Mouse (Mus musculus): ENCODE measurements around the gene Csad.
A peak's percentile ranks its signal among the peaks of the same experiment; 100 is the strongest.
"Not testable (repeated sequence)": the region's sequence is repeated elsewhere in the genome, so short reads cannot be mapped to it uniquely, and the experiment has no call there.

Gene Csad

GRCm38 (mm10) chr15:102163900-102164693 is 40.4 kb downstream of the Csad start:
- no peak for DNase-seq (ENCODE audit: low read depth, low spot score)

GRCm38 (mm10) chr15:102160415-102161060 is 44.0 kb downstream of the Csad start:
- DNase-seq (ENCODE audit: low read depth, low spot score), result no peak

- no peak for DNase-seq (ENCODE audit: low read depth, low spot score)
These were observed 47.7 kb downstream of the Csad start for GRCm38 (mm10) chr15:102156836-102157235.

- not testable (repeated sequence) for DNase-seq (ENCODE audit: low read depth, low spot score)
These were observed 49.5 kb downstream of the Csad start for GRCm38 (mm10) chr15:102155006-102155405.

GRCm38 (mm10) chr15:102152646-102153045 is 51.9 kb downstream of the Csad start:
- DNase-seq (ENCODE audit: low read depth, low spot score), result no peak

GRCm38 (mm10) chr15:102150301-102151135 is 54.0 kb downstream of the Csad start, which contains the start of gene Soat2:
Gene Soat2, plus strand, starts transcription at chr15:102150526.
- DNase-seq (ENCODE audit: low read depth, low spot score), result peak; percentile 40

- DNase-seq (ENCODE audit: low read depth, low spot score), result no peak
These were observed 55.0 kb downstream of the Csad start for GRCm38 (mm10) chr15:102149561-102149960.

- DNase-seq (ENCODE audit: low read depth, low spot score), result no peak
These were observed 56.7 kb downstream of the Csad start for GRCm38 (mm10) chr15:102147674-102148402.

- peak; percentile 28 for DNase-seq (ENCODE audit: low read depth, low spot score)
These were observed 57.6 kb downstream of the Csad start for GRCm38 (mm10) chr15:102146882-102147281.

- no peak for DNase-seq (ENCODE audit: low read depth, low spot score)
These were observed 58.4 kb downstream of the Csad start for GRCm38 (mm10) chr15:102146089-102146488.

- DNase-seq (ENCODE audit: low read depth, low spot score), result peak; percentile 69
These were observed 59.2 kb downstream of the Csad start for GRCm38 (mm10) chr15:102145330-102145729.

GRCm38 (mm10) chr15:102144726-102145125 is 59.8 kb downstream of the Csad start:
- no peak for DNase-seq (ENCODE audit: low read depth, low spot score)

- peak; percentile 57 for DNase-seq (ENCODE audit: low read depth, low spot score)
These were observed 60.2 kb downstream of the Csad start, which contains the start of gene Igfbp6 for GRCm38 (mm10) chr15:102144274-102144711. Gene Igfbp6, plus strand, starts transcription at chr15:102144362.

- peak; percentile 75 for DNase-seq (ENCODE audit: low read depth, low spot score)
These were observed 61.3 kb downstream of the Csad start for GRCm38 (mm10) chr15:102142914-102143912.

GRCm38 (mm10) chr15:102141120-102141519 is 63.4 kb downstream of the Csad start:
- DNase-seq (ENCODE audit: low read depth, low spot score), result no peak

GRCm38 (mm10) chr15:102136129-102136758 is 68.3 kb downstream of the Csad start, which contains the start of gene Spryd3:
Gene Spryd3, minus strand, starts transcription at chr15:102136234.
- DNase-seq (ENCODE audit: low read depth, low spot score), result peak; percentile 94

GRCm38 (mm10) chr15:102135522-102136128 is 68.9 kb downstream of the Csad start:
- no peak for DNase-seq (ENCODE audit: low read depth, low spot score)

GRCm38 (mm10) chr15:102134709-102135108 is 69.8 kb downstream of the Csad start:
- no peak for DNase-seq (ENCODE audit: low read depth, low spot score)

- DNase-seq (ENCODE audit: low read depth, low spot score), result no peak
These were observed 71.2 kb downstream of the Csad start for GRCm38 (mm10) chr15:102133314-102133713.

Data from skeletal muscle tissue, adult 2 months (tissue).